Mouse (Mus musculus): ENCODE data around the gene Agpat4. TPM values are rescaled to one million over a fixed set of nuclear protein-coding genes. Genes with fewer than 3 reads are reported as not detected.

Agpat4 gene
- polyA plus RNA-seq, 1 experiment, result 25.3 TPM

DNA sequence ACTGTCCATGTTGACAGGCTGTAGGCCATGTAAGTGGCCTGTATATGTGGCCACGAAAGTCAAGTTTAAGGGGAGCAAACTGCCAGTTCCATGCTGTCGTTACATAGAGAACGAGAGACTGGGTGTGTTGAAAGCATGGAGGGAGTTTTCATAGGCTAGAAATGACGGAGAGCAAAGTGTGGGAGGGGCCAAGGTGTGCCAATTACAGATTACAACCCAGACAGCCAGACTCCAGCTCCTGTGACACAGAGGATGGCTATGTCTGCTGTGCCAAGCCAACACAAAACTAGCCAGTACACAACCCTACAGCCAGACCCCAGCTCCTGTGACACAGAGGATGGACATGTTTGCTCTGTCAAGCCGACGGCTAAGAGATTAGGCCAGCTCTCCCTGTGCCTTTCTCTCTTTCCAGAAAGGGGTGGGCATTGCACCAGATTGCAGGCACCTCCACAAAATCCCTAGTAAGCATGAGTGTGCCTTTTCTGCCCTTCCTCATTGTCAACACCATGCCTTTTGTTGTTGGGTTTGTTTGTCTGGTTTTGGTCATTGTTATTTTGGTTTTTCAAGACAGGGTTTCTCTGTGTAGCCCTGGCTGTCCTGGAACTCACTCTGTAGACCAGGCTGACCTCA, 30.8 kb downstream of the Agpat4 start:
- no peaks in the 10 kb centered on the region for H3K27me3 ChIP-seq (ENCODE audit: control insufficient read depth, insufficient read depth, insufficient read length)
- H3K4me3 ChIP-seq (ENCODE audit: insufficient read depth, poor library complexity, severe bottlenecking), result no peak overlapping the region
- no peak overlapping the region for H3ac ChIP-seq (ENCODE audit: control insufficient read depth, insufficient read length, low read depth)
- H3K79me2 ChIP-seq (ENCODE audit: control insufficient read depth, insufficient read depth), result peaks cover 5% of the 10 kb centered on the region
- peaks cover 2% of the 10 kb centered on the region for H3K79me3 ChIP-seq (ENCODE audit: low read depth)
- no peak for TF ChIP-seq FOSL1 (IDR thresholded peaks at IDR 0.05; ENCODE audit: insufficient read depth, low read length, poor library complexity, severe bottlenecking)
- TF ChIP-seq MYOD1 (IDR thresholded peaks at IDR 0.05; ENCODE audit: control insufficient read depth, insufficient read length, low read depth), result no peak
- TF ChIP-seq USF1 (IDR thresholded peaks at IDR 0.05; ENCODE audit: low read depth), result no peak
- TF ChIP-seq CTCF (IDR thresholded peaks at IDR 0.05; ENCODE audit: control insufficient read depth, insufficient read depth, insufficient read length), result no peak
- no peak for TF ChIP-seq CEBPB (IDR thresholded peaks at IDR 0.05; ENCODE audit: low read depth)
- no peak for TF ChIP-seq MAX (IDR thresholded peaks at IDR 0.05)
- TF ChIP-seq MYOG (IDR thresholded peaks at IDR 0.05; ENCODE audit: control insufficient read depth, extremely low read depth, insufficient read length), result no peak
- H3K36me3 ChIP-seq (ENCODE audit: control insufficient read depth, insufficient read depth), result peaks cover 8% of the 10 kb centered on the region

DNA sequence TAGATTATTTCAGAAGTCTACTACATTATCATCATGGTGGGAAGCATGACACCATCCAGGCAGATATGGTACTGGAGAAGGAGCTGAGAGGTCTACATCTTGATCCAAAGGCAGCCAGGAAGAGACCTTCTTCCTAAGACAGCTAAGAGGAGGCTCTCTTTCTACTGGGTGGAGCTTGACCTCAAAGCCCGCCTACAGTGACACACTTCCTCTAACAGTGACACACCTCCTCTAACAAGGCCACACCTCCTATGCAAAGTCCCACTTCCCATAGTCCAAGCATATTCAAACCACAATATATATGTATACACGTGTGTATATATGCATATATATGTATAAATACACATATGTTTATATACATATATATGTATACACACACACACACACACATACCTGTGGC, 32.5 kb downstream of the Agpat4 start:
- TF ChIP-seq CEBPB (IDR thresholded peaks at IDR 0.05; ENCODE audit: low read depth) (no peak), MAX (IDR thresholded peaks at IDR 0.05) (no peak), FOSL1 (IDR thresholded peaks at IDR 0.05; ENCODE audit: insufficient read depth, low read length, poor library complexity, severe bottlenecking) (no peak), MYOG (IDR thresholded peaks at IDR 0.05; ENCODE audit: control insufficient read depth, extremely low read depth, insufficient read length) (no peak), MYOD1 (IDR thresholded peaks at IDR 0.05; ENCODE audit: control insufficient read depth, insufficient read length, low read depth) (no peak), USF1 (IDR thresholded peaks at IDR 0.05; ENCODE audit: low read depth) (no peak), CTCF (IDR thresholded peaks at IDR 0.05; ENCODE audit: control insufficient read depth, insufficient read depth, insufficient read length) (no peak)
- Histone ChIP-seq H3ac (ENCODE audit: control insufficient read depth, insufficient read length, low read depth) (no peak overlapping the region), H3K4me3 (ENCODE audit: insufficient read depth, poor library complexity, severe bottlenecking) (no peak overlapping the region), H3K36me3 (ENCODE audit: control insufficient read depth, insufficient read depth) (peaks cover 8% of the 10 kb centered on the region), H3K79me2 (ENCODE audit: control insufficient read depth, insufficient read depth) (no peaks in the 10 kb centered on the region), H3K79me3 (ENCODE audit: low read depth) (peaks cover 2% of the 10 kb centered on the region), H3K27me3 (ENCODE audit: control insufficient read depth, insufficient read depth, insufficient read length) (no peaks in the 10 kb centered on the region)

DNA sequence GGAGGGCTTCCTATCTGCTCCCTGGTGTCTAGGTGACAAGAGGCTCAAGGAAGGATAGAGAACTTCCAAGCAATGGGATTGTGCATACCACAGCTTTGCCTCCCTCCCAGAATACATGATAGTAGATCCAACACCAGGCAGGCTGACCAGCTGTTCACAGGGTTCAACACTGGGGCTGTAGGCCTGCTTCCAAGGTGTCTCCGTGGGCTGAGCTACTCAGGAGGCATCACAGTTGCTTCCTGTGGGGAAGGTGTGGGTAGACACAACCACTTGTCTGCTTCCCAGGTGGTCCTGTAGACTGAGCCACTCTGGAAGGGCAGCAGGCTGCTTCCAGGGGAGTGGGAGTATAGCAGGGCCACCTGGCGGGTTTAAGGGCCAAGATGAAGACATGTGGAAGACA, 35.8 kb downstream of the Agpat4 start:
- H3K36me3 ChIP-seq (ENCODE audit: control insufficient read depth, insufficient read depth), result peaks cover 8% of the 10 kb centered on the region
- no peaks in the 10 kb centered on the region for H3K79me2 ChIP-seq (ENCODE audit: control insufficient read depth, insufficient read depth)
- no peak for TF ChIP-seq CTCF (IDR thresholded peaks at IDR 0.05; ENCODE audit: control insufficient read depth, insufficient read depth, insufficient read length)
- TF ChIP-seq MYOD1 (IDR thresholded peaks at IDR 0.05; ENCODE audit: control insufficient read depth, insufficient read length, low read depth), result no peak
- no peaks in the 10 kb centered on the region for H3K27me3 ChIP-seq (ENCODE audit: control insufficient read depth, insufficient read depth, insufficient read length)
- no peak overlapping the region for H3ac ChIP-seq (ENCODE audit: control insufficient read depth, insufficient read length, low read depth)
- no peak overlapping the region for H3K4me3 ChIP-seq (ENCODE audit: insufficient read depth, poor library complexity, severe bottlenecking)
- no peaks in the 10 kb centered on the region for H3K79me3 ChIP-seq (ENCODE audit: low read depth)

DNA sequence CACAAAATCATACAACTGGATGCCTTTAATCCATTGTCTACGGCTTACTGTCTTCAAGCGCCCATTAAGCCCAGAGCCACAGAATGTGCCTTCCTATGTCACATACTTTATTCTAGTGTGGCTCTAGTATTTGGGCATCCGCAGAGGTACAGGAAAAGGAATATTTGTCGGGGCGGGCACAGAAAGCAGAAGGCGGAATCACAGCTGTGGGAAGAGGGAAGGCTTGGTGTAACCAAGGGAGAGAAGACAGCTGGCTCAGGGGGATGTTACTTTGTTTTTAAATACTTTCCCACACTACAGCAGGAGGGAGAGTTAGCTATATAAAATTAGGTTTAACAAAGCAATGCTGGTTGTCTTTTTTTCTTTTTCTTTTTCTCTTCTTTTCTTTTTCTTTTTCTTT, 36.7 kb downstream of the Agpat4 start:
- H3K36me3 ChIP-seq (ENCODE audit: control insufficient read depth, insufficient read depth), result peaks cover 8% of the 10 kb centered on the region
- no peaks in the 10 kb centered on the region for H3K79me2 ChIP-seq (ENCODE audit: control insufficient read depth, insufficient read depth)
- no peaks in the 10 kb centered on the region for H3K79me3 ChIP-seq (ENCODE audit: low read depth)
- H3ac ChIP-seq (ENCODE audit: control insufficient read depth, insufficient read length, low read depth), result no peak overlapping the region
- TF ChIP-seq CEBPB (IDR thresholded peaks at IDR 0.05; ENCODE audit: low read depth) (no peak), MYOG (IDR thresholded peaks at IDR 0.05; ENCODE audit: control insufficient read depth, extremely low read depth, insufficient read length) (no peak), MAX (IDR thresholded peaks at IDR 0.05) (no peak), USF1 (IDR thresholded peaks at IDR 0.05; ENCODE audit: low read depth) (no peak), CTCF (IDR thresholded peaks at IDR 0.05; ENCODE audit: control insufficient read depth, insufficient read depth, insufficient read length) (no peak), FOSL1 (IDR thresholded peaks at IDR 0.05; ENCODE audit: insufficient read depth, low read length, poor library complexity, severe bottlenecking) (no peak), MYOD1 (IDR thresholded peaks at IDR 0.05; ENCODE audit: control insufficient read depth, insufficient read length, low read depth) (no peak)
- H3K4me3 ChIP-seq (ENCODE audit: insufficient read depth, poor library complexity, severe bottlenecking), result no peak overlapping the region
- H3K27me3 ChIP-seq (ENCODE audit: control insufficient read depth, insufficient read depth, insufficient read length), result no peaks in the 10 kb centered on the region

DNA sequence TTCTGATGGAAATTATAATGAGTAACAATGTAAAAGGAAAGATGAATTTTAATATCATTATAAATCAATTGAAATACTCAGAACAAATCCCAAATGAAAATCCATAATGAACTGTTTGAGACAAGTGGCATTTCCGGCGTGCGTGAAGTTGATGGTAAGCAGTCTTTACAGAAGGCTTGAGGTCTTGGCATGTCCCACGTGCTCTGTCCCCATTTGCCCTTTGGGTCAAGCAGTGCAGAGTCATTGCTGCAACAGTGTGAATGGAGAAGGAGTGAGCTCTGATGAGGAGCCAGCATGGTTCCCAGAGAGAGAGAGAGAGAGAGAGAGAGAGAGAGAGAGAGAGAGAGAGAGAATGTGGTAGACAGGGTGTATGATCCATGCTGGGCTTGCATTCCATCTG, 37.4 kb downstream of the Agpat4 start:
- TF ChIP-seq FOSL1 (IDR thresholded peaks at IDR 0.05; ENCODE audit: insufficient read depth, low read length, poor library complexity, severe bottlenecking), result no peak
- no peak for TF ChIP-seq CTCF (IDR thresholded peaks at IDR 0.05; ENCODE audit: control insufficient read depth, insufficient read depth, insufficient read length)
- no peak for TF ChIP-seq MYOG (IDR thresholded peaks at IDR 0.05; ENCODE audit: control insufficient read depth, extremely low read depth, insufficient read length)
- TF ChIP-seq USF1 (IDR thresholded peaks at IDR 0.05; ENCODE audit: low read depth), result no peak
- H3K79me3 ChIP-seq (ENCODE audit: low read depth), result no peaks in the 10 kb centered on the region
- H3ac ChIP-seq (ENCODE audit: control insufficient read depth, insufficient read length, low read depth), result no peak overlapping the region
- H3K27me3 ChIP-seq (ENCODE audit: control insufficient read depth, insufficient read depth, insufficient read length), result no peaks in the 10 kb centered on the region
- peaks cover 8% of the 10 kb centered on the region for H3K36me3 ChIP-seq (ENCODE audit: control insufficient read depth, insufficient read depth)
- no peaks in the 10 kb centered on the region for H3K79me2 ChIP-seq (ENCODE audit: control insufficient read depth, insufficient read depth)
- no peak overlapping the region for H3K4me3 ChIP-seq (ENCODE audit: insufficient read depth, poor library complexity, severe bottlenecking)

DNA sequence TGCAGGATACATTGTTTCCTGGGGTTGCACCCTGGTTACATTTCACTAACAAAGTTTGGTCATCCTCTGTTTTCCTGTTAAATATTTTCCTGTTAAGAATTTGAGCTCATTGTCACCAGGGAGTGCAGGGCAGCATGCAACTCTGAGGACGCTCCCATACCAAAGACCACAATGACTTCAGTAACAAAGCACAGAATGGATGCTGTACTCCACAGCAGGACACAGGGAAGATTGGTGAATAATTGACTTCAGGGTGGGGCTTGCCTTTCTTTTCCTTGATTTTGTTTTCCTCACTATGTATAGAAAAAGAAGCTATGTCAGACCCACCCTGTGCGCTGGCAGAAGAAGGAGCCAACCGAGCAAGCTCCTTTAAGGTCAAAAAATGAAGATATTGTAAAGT, 38.2 kb downstream of the Agpat4 start:
- H3K27me3 ChIP-seq (ENCODE audit: control insufficient read depth, insufficient read depth, insufficient read length), result no peaks in the 10 kb centered on the region
- H3K36me3 ChIP-seq (ENCODE audit: control insufficient read depth, insufficient read depth), result peaks cover 8% of the 10 kb centered on the region
- H3K79me3 ChIP-seq (ENCODE audit: low read depth), result no peaks in the 10 kb centered on the region
- H3K4me3 ChIP-seq (ENCODE audit: insufficient read depth, poor library complexity, severe bottlenecking), result no peak overlapping the region
- H3K79me2 ChIP-seq (ENCODE audit: control insufficient read depth, insufficient read depth), result no peaks in the 10 kb centered on the region
- TF ChIP-seq MYOD1 (IDR thresholded peaks at IDR 0.05; ENCODE audit: control insufficient read depth, insufficient read length, low read depth) (no peak), MAX (IDR thresholded peaks at IDR 0.05) (no peak), USF1 (IDR thresholded peaks at IDR 0.05; ENCODE audit: low read depth) (no peak), FOSL1 (IDR thresholded peaks at IDR 0.05; ENCODE audit: insufficient read depth, low read length, poor library complexity, severe bottlenecking) (no peak), MYOG (IDR thresholded peaks at IDR 0.05; ENCODE audit: control insufficient read depth, extremely low read depth, insufficient read length) (no peak), CEBPB (IDR thresholded peaks at IDR 0.05; ENCODE audit: low read depth) (no peak), CTCF (IDR thresholded peaks at IDR 0.05; ENCODE audit: control insufficient read depth, insufficient read depth, insufficient read length) (no peak)
- H3ac ChIP-seq (ENCODE audit: control insufficient read depth, insufficient read length, low read depth), result no peak overlapping the region
